8 mouse cellular contexts compared by ENCODE assay signal in genomic region chr17:63499636-63500155, GRCm38 (mm10). TPM values are rescaled to one million over a fixed set of nuclear protein-coding genes. Genes with fewer than 3 reads are reported as not detected.
DNase-seq lines count a peak whose midpoint lies in the region; ATAC-seq and TF ChIP-seq lines count a peak whose summit lies in the region.

Fbxl17 (minus strand) TSS chr17:63500017.

- H3K4me3 ChIP-seq in G1E (ENCODE audit: low read depth, low read length): peak within 1 kb of the TSS; percentile 83
- peak within 1 kb of the TSS; percentile 92 for H3K4me3 ChIP-seq in forebrain, embryonic 15.5 days
- peak within 1 kb of the TSS; percentile 87 for H3K4me3 ChIP-seq in lung, embryonic 16.5 days (ENCODE audit: low read length)

- TF ChIP-seq CTCF in G1E (IDR thresholded peaks at IDR 0.05; ENCODE audit: low read depth, low read length): no peak

- no peaks in the 10 kb centered on the region for H3K27me3 ChIP-seq in G1E (ENCODE audit: insufficient read depth, low read length)
- H3K27me3 ChIP-seq in forebrain, embryonic 15.5 days: no peaks in the 10 kb centered on the region
- no peaks in the 10 kb centered on the region for H3K27me3 ChIP-seq in lung, embryonic 16.5 days (ENCODE audit: control insufficient read depth, insufficient read depth, low read depth, low read length)

- no peak for ATAC-seq in G1E (ENCODE audit: extremely low read depth, insufficient number of reproducible peaks, low FRiP score, poor library complexity, severe bottlenecking)
- peak; percentile 77 for ATAC-seq in forebrain, embryonic 15.5 days (replicated peaks)
- peak; percentile 65 for ATAC-seq in lung, embryonic 16.5 days (ENCODE audit: low read depth)

- WGBS in forebrain, embryonic 15.5 days: under 1% methylated on average over 73 of the region's 80 CpGs
- 0% methylated on average over 47 of the region's 80 CpGs for WGBS in lung, embryonic 16.5 days

- H3K36me3 ChIP-seq in G1E (replicated peaks): peaks cover 19% of the 10 kb centered on the region
- H3K36me3 ChIP-seq in forebrain, embryonic 15.5 days: no peaks in the 10 kb centered on the region
- H3K36me3 ChIP-seq in lung, embryonic 16.5 days (ENCODE audit: control insufficient read depth, insufficient read depth, low read length): no peaks in the 10 kb centered on the region

- H3K9me3 ChIP-seq in G1E (replicated peaks): no peaks in the 10 kb centered on the region
- no peaks in the 10 kb centered on the region for H3K9me3 ChIP-seq in forebrain, embryonic 15.5 days
- no peaks in the 10 kb centered on the region for H3K9me3 ChIP-seq in lung, embryonic 16.5 days (ENCODE audit: control insufficient read depth, low read length)

- peak within 1 kb of the TSS; percentile 98 for H3K9ac ChIP-seq in forebrain, embryonic 15.5 days (replicated peaks)
- peak within 1 kb of the TSS; percentile 98 for H3K9ac ChIP-seq in lung, embryonic 16.5 days (ENCODE audit: low read length)

- peaks cover 37% of the 10 kb centered on the region for H3K4me1 ChIP-seq in G1E (ENCODE audit: insufficient read depth, low read depth, low read length)
- H3K4me1 ChIP-seq in forebrain, embryonic 15.5 days: peaks cover 34% of the 10 kb centered on the region
- peaks cover 34% of the 10 kb centered on the region for H3K4me1 ChIP-seq in lung, embryonic 16.5 days (replicated peaks; ENCODE audit: control insufficient read depth, insufficient read depth, low read length)

- H3K4me2 ChIP-seq in forebrain, embryonic 15.5 days (replicated peaks): peak within 1 kb of the TSS; percentile 42
- peak within 1 kb of the TSS; percentile 73 for H3K4me2 ChIP-seq in lung, embryonic 16.5 days (ENCODE audit: low read depth, low read length)

- peak within 1 kb of the TSS; percentile 98 for H3K27ac ChIP-seq in forebrain, embryonic 15.5 days (replicated peaks)
- H3K27ac ChIP-seq in lung, embryonic 16.5 days (ENCODE audit: low read length): peak within 1 kb of the TSS; percentile 95

- peak; percentile 46 for DNase-seq in G1E (ENCODE audit: low spot score)
- DNase-seq in cerebellum, adult 11-12 months: peak; percentile 73
- DNase-seq in heart, postnatal 4 days: peak; percentile 67
- peak; percentile 64 for DNase-seq in layer of hippocampus, adult 9-11 months
- DNase-seq in ovary, adult 18-20 months (ENCODE audit: low spot score): peak; percentile 34
- DNase-seq in thymus, postnatal 0 days (ENCODE audit: low spot score): peak; percentile 66

RNA-seq across cellular contexts. Expression of gene Fbxl17, which starts in this region (rescaled TPM):
- 9.9 and 11.6 TPM in 2 replicates for total RNA-seq in G1E (2014; fragmentation: Nextera tagmentation)
- 8.8 and 9.2 TPM in 2 replicates for total RNA-seq in G1E (2017)
- polyA plus RNA-seq in G1E (2012): 8.2 and 11.3 TPM in 2 replicates
- polyA plus RNA-seq in forebrain, embryonic 15.5 days (2015; fragmentation: Nextera tagmentation; extraction: Ambion mirVana): 8.1 and 8.7 TPM in 2 replicates
- total RNA-seq in heart, postnatal 4 days (2021): 10 to 100 TPM; 35.6 to 37.3 TPM
- 3.8 and 4.4 TPM in 2 replicates for polyA plus RNA-seq in lung, embryonic 16.5 days (2015; fragmentation: Nextera tagmentation; extraction: Ambion mirVana)
- polyA plus RNA-seq in thymus, postnatal 0 days (2015; fragmentation: Nextera tagmentation; extraction: Ambion mirVana): 5.7 and 5.8 TPM in 2 replicates
